Mouse (Mus musculus): ENCODE results near the gene Tedc2. TPM values are rescaled to one million over a fixed set of nuclear protein-coding genes. Genes with fewer than 3 reads are reported as not detected.

Tedc2 gene
- polyA plus RNA-seq (2014; fragmentation: Nextera tagmentation; extraction: Ambion mirVana): 11.0 and 12.5 TPM in 2 replicates

DNA sequence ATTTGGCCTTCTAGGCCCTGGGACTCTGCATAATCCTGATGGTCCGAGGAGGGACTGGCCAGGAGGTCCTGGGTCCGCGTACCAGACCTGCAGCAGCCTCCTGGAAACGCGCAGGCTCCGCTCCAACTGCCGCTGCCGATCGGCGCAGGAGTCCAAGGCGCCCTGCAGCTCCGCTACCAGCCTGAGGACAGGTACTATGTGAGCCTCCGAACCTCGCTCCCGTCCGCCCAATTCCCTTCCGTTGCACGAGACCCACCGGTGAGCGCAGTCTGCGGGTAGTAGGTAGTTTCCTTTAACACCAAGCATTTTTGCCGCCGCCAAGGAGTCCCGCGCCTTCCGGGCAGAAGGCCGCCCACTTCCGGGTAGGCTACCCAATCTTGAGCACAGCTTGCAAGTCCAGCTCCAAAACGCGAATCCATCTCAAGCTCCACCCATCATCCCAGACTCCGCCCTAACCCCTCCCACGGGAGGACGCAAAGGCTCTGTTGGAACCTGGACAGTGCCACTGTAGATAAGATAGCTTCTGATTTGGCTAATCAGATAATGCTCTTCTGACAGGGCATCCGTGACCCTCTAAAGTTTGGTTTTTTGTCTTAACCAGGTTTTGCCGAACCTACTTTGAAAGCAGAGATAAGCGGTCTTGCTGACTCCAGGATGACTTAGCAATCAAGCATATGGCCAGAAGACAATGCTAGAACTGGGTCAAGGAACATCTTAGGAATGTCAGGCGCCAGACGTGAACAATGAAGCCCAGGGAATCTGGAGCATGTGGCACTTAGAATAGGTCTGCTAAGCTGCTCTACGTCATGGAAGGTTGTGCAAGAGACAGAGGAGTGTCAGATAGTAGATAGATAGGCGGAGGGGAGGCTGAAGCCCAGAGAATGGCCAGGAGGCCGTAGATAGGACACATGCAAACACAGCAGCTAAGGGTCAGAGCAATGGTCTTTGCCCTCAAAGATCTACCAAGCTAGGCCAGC is at the start of gene Tedc2:
Gene Tedc2, minus strand, starts transcription at position 417 of the 977 bp plus-strand sequence.
- DNase-seq (ENCODE audit: low spot score): peak; percentile 96
- Histone ChIP-seq H3K9ac (ENCODE audit: low read length) (peak within 1 kb of the TSS; percentile 82), H3K27me3 (replicated peaks; ENCODE audit: control insufficient read depth, insufficient read depth, low read length) (no peaks in the 10 kb centered on the region), H3K9me3 (replicated peaks; ENCODE audit: control insufficient read depth, low read length) (no peaks in the 10 kb centered on the region), H3K4me3 (ENCODE audit: low read depth, low read length) (peak within 1 kb of the TSS; percentile 73), H3K36me3 (ENCODE audit: control insufficient read depth, insufficient read depth, low read length) (peaks cover 52% of the 10 kb centered on the region), H3K4me1 (ENCODE audit: control insufficient read depth, insufficient read depth, low read length) (peaks cover 12% of the 10 kb centered on the region), H3K27ac (ENCODE audit: low read depth, low read length) (0 out of 2 replicates have a peak within 1 kb of the TSS, but pooled peaks have one; percentile 33), H3K4me2 (ENCODE audit: low read length) (peak within 1 kb of the TSS; percentile 91)
- ATAC-seq: peak; percentile 96
- WGBS: 5% methylated on average over 41 of the region's 41 CpGs

DNA sequence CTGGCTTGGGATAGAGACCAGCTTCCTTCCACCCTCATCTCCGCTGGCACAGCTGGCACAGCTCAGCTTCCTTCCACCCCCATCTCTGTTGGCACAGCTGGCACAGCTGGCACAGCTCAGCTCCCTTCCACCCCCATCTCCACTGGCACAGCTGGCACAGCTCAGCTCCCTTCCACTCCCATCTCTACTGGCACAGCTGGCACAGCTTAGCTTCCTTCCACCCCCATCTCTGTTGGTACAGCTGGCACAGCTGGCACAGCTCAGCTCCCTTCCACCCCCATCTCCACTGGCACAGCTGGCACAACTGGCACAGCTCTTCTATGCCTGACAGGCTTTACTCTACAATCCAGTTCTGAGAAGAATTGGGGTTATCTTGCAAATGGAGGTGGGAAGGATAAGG is 46.5 kb upstream of the Tedc2 start:
- no peaks in the 10 kb centered on the region for H3K4me1 ChIP-seq (ENCODE audit: control insufficient read depth, insufficient read depth, low read length)
- no peaks in the 10 kb centered on the region for H3K9me3 ChIP-seq (replicated peaks; ENCODE audit: control insufficient read depth, low read length)
- no peak overlapping the region for H3K27ac ChIP-seq (ENCODE audit: low read depth, low read length)
- WGBS: 90% methylated on average over 1 of the region's 1 CpGs
- DNase-seq (ENCODE audit: low spot score) (no peak), ATAC-seq (no peak)
- H3K4me2 ChIP-seq (ENCODE audit: low read length): no peak overlapping the region
- no peaks in the 10 kb centered on the region for H3K27me3 ChIP-seq (replicated peaks; ENCODE audit: control insufficient read depth, insufficient read depth, low read length)
- H3K36me3 ChIP-seq (ENCODE audit: control insufficient read depth, insufficient read depth, low read length): no peaks in the 10 kb centered on the region
- H3K4me3 ChIP-seq (ENCODE audit: low read depth, low read length): no peak overlapping the region
- H3K9ac ChIP-seq (ENCODE audit: low read length): no peak overlapping the region

DNA sequence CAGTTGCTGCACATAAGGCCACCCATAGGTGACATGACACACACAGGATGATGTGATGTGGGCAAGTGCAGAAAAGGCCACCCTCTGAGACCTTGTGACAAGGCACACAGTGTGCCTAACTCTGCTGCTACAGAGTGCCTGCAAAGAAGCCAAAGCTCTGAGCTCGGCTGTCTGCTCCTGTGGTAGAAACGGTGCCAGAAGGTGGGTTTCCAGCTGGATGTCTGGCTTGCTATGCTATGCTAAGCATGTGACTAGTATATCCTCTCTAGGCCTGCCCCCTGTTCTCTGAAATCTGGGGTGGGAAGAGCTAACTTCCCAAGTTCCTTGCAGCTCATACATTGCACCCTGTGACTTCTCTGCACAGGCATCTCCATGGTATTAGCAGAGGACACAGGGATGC is 44.1 kb upstream of the Tedc2 start:
- Histone ChIP-seq H3K4me2 (ENCODE audit: low read length) (no peak overlapping the region), H3K4me1 (ENCODE audit: control insufficient read depth, insufficient read depth, low read length) (no peaks in the 10 kb centered on the region), H3K27me3 (replicated peaks; ENCODE audit: control insufficient read depth, insufficient read depth, low read length) (no peaks in the 10 kb centered on the region), H3K36me3 (ENCODE audit: control insufficient read depth, insufficient read depth, low read length) (no peaks in the 10 kb centered on the region), H3K27ac (ENCODE audit: low read depth, low read length) (no peak overlapping the region), H3K9ac (ENCODE audit: low read length) (no peak overlapping the region), H3K4me3 (ENCODE audit: low read depth, low read length) (no peak overlapping the region), H3K9me3 (replicated peaks; ENCODE audit: control insufficient read depth, low read length) (no peaks in the 10 kb centered on the region)
- no peak for DNase-seq (ENCODE audit: low spot score)
- 79% methylated on average over 2 of the region's 2 CpGs for WGBS
- no peak for ATAC-seq

DNA sequence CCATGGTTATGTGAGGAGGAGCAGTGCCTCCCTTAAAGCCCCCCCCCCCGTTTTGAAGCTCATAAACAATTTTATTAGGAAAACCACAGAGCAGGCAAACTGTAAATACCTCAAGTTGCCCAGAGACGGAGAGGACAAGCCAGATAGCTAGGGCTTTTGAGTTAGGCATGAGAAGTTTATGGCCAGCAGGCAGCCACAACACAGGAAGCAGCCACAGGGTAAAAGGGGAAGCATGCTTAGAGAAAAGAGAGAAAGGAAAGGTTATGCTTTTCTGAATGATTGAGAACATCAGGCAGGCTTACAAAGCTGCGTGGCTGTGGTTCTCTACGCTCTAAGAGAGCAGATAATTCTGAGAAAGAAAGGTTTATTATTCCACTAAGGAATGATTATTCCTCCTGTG is 39.9 kb upstream of the Tedc2 start:
- DNase-seq (ENCODE audit: low spot score): no peak
- H3K4me2 ChIP-seq (ENCODE audit: low read length): no peak overlapping the region
- H3K27me3 ChIP-seq (replicated peaks; ENCODE audit: control insufficient read depth, insufficient read depth, low read length): no peaks in the 10 kb centered on the region
- no peaks in the 10 kb centered on the region for H3K36me3 ChIP-seq (ENCODE audit: control insufficient read depth, insufficient read depth, low read length)
- no peaks in the 10 kb centered on the region for H3K4me1 ChIP-seq (ENCODE audit: control insufficient read depth, insufficient read depth, low read length)
- no peak for ATAC-seq
- WGBS: 80% methylated on average over 4 of the region's 4 CpGs
- no peak overlapping the region for H3K4me3 ChIP-seq (ENCODE audit: low read depth, low read length)
- no peaks in the 10 kb centered on the region for H3K9me3 ChIP-seq (replicated peaks; ENCODE audit: control insufficient read depth, low read length)
- H3K27ac ChIP-seq (ENCODE audit: low read depth, low read length): no peak overlapping the region
- no peak overlapping the region for H3K9ac ChIP-seq (ENCODE audit: low read length)

DNA sequence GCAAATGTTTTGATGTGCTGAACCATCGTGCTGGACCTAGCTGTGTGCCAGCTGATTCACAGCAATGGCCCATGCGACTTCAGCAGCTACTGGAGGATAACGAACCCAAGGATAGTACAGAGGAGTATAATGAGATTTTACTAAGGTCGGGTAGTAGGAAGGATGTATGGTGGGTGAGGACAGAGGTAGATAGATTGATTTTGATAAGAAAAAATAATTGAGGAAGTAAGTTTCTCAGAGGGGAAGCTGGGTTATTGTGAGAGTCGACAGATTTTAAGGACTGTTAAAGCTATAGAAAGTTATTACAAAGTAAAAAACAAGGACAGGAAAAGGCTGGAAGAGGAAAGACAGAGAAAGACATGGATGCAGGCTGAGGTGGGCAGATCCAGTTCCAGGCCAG is 39.1 kb upstream of the Tedc2 start:
- ATAC-seq (no peak), DNase-seq (ENCODE audit: low spot score) (no peak)
- WGBS: 78% methylated on average over 5 of the region's 5 CpGs
- no peak overlapping the region for H3K27ac ChIP-seq (ENCODE audit: low read depth, low read length)
- H3K9me3 ChIP-seq (replicated peaks; ENCODE audit: control insufficient read depth, low read length): no peaks in the 10 kb centered on the region
- H3K4me1 ChIP-seq (ENCODE audit: control insufficient read depth, insufficient read depth, low read length): no peaks in the 10 kb centered on the region
- H3K27me3 ChIP-seq (replicated peaks; ENCODE audit: control insufficient read depth, insufficient read depth, low read length): no peaks in the 10 kb centered on the region
- H3K4me2 ChIP-seq (ENCODE audit: low read length): no peak overlapping the region
- no peak overlapping the region for H3K9ac ChIP-seq (ENCODE audit: low read length)
- no peaks in the 10 kb centered on the region for H3K36me3 ChIP-seq (ENCODE audit: control insufficient read depth, insufficient read depth, low read length)
- no peak overlapping the region for H3K4me3 ChIP-seq (ENCODE audit: low read depth, low read length)

DNA sequence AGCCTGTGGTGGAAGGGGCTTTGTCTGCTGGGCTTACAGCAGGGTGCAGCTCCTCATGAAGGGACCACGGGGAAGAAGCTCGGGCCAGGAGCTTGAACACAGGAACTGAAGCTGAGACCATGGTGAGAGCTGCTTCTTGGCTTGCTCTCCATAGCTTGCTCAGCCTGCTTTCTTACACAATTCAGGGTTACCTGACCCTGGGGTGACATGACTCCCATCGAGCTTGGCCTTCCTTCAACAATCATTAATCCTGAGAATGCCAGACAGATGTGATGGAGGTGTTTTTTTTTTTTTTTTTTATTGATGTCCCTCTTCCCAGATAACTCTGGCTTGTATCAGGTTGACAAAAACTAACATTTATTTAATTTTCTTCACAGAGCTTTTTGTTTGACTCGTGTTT is 38.3 kb upstream of the Tedc2 start:
- Histone ChIP-seq H3K27me3 (replicated peaks; ENCODE audit: control insufficient read depth, insufficient read depth, low read length) (no peaks in the 10 kb centered on the region), H3K27ac (ENCODE audit: low read depth, low read length) (no peak overlapping the region), H3K9me3 (replicated peaks; ENCODE audit: control insufficient read depth, low read length) (no peaks in the 10 kb centered on the region), H3K4me3 (ENCODE audit: low read depth, low read length) (no peak overlapping the region), H3K4me2 (ENCODE audit: low read length) (no peak overlapping the region), H3K4me1 (ENCODE audit: control insufficient read depth, insufficient read depth, low read length) (no peaks in the 10 kb centered on the region), H3K9ac (ENCODE audit: low read length) (no peak overlapping the region), H3K36me3 (ENCODE audit: control insufficient read depth, insufficient read depth, low read length) (no peaks in the 10 kb centered on the region)
- no peak for DNase-seq (ENCODE audit: low spot score)
- ATAC-seq: no peak
- 75% methylated on average over 4 of the region's 4 CpGs for whole genome bisulfite sequencing

DNA sequence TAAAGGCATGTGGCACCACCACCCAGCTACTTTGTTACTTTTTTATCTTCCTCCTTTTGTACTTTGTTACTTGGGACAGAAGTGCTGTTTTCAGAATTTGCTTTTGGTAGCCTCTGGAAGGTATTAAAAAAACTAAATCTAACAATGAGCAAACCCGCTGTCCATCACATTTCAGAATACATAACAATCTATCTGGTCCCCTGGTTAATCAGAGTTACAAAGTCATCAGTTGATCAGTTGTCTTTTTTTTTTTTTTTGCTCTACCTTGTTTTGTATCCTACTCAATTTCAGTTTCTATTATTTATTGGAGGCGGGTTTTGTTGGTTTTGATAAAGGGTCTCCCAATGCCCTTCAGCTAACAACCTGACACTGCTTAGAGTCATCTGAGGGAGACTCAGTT is 31.7 kb upstream of the Tedc2 start:
- 97% methylated on average over 2 of the region's 2 CpGs for WGBS
- H3K9ac ChIP-seq (ENCODE audit: low read length): no peak overlapping the region
- no peak overlapping the region for H3K4me2 ChIP-seq (ENCODE audit: low read length)
- peaks cover 13% of the 10 kb centered on the region for H3K36me3 ChIP-seq (ENCODE audit: control insufficient read depth, insufficient read depth, low read length)
- peaks cover 6% of the 10 kb centered on the region; the same call in 1 of the 2 replicates for H3K4me1 ChIP-seq (ENCODE audit: control insufficient read depth, insufficient read depth, low read length)
- no peak overlapping the region for H3K27ac ChIP-seq (ENCODE audit: low read depth, low read length)
- ATAC-seq: no peak
- no peaks in the 10 kb centered on the region for H3K9me3 ChIP-seq (replicated peaks; ENCODE audit: control insufficient read depth, low read length)
- no peak for DNase-seq (ENCODE audit: low spot score)
- no peak overlapping the region for H3K4me3 ChIP-seq (ENCODE audit: low read depth, low read length)
- H3K27me3 ChIP-seq (replicated peaks; ENCODE audit: control insufficient read depth, insufficient read depth, low read length): no peaks in the 10 kb centered on the region

DNA sequence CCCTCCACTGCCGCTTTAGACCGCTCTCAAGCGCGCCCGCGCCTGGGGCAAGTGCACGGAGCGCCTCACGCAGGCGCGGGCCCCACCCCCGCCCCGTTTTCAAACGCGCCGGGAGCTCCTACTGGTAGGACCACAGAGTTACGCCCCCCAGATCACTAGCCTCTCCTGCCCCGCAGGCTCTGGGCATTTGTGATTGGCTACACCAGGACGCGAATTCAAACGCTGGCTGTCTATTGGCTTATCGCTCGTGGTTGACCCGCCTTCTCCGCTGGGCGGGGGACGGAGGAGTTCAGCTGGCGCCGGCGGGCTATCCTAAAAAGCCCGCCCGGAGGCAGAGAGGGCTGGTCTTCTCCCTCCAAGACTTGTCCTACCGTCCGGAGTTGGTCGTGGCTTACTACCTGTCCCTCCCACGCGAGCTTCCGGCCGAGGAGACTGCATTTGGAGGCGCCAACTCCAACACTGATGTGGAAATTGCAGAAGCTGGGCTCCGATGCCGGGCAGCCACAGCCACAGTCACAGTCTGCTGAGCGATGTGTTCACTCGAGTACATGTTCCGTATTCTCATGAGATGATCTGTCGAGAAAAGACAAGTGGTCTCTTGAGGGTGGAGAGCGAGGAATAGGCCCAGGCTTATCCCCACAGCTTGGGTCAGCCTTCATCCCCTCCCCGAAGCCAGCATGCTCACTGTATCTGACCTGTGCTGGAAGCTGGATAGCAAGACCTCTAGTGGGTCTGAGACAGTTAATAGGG is 30.8 kb upstream of the Tedc2 start, which contains the start of gene Ccnf:
Gene Ccnf, minus strand, starts transcription at position 165 of the 750 bp plus-strand sequence.
- Histone ChIP-seq H3K36me3 (ENCODE audit: control insufficient read depth, insufficient read depth, low read length) (peaks cover 21% of the 10 kb centered on the region), H3K9ac (ENCODE audit: low read length) (peak within 1 kb of the TSS; percentile 82), H3K27me3 (replicated peaks; ENCODE audit: control insufficient read depth, insufficient read depth, low read length) (no peaks in the 10 kb centered on the region), H3K27ac (ENCODE audit: low read depth, low read length) (peak within 1 kb of the TSS; percentile 70), H3K9me3 (replicated peaks; ENCODE audit: control insufficient read depth, low read length) (no peaks in the 10 kb centered on the region), H3K4me1 (ENCODE audit: control insufficient read depth, insufficient read depth, low read length) (peaks cover 6% of the 10 kb centered on the region; the same call in 1 of the 2 replicates), H3K4me2 (ENCODE audit: low read length) (peak within 1 kb of the TSS; percentile 64), H3K4me3 (ENCODE audit: low read depth, low read length) (peak within 1 kb of the TSS; percentile 76)
- peak; percentile 100 for ATAC-seq
- WGBS: under 1% methylated on average over 48 of the region's 48 CpGs
- DNase-seq (ENCODE audit: low spot score): peak; percentile 99

Data from forebrain, embryonic 14.5 days (tissue).